Mouse (Mus musculus): ENCODE data around the gene Itgb6.

Gene Itgb6

GRCm38 (mm10) chr2:60672973-60673954, 49.2 kb downstream of the Itgb6 start:
- DNase-seq (ENCODE audit: low read depth): no peak

GRCm38 (mm10) chr2:60671215-60671614, 51.2 kb downstream of the Itgb6 start:
- DNase-seq (ENCODE audit: low read depth): no peak

- DNase-seq (ENCODE audit: low read depth): no peak
These were observed 59.4 kb downstream of the Itgb6 start for GRCm38 (mm10) chr2:60663071-60663470.

- DNase-seq (ENCODE audit: low read depth): no peak
These were observed 62.5 kb downstream of the Itgb6 start for GRCm38 (mm10) chr2:60659993-60660392.

GRCm38 (mm10) chr2:60658992-60659391, 63.5 kb downstream of the Itgb6 start:
- no peak for DNase-seq (ENCODE audit: low read depth)

- DNase-seq (ENCODE audit: low read depth): no peak
These were observed 67.6 kb downstream of the Itgb6 start for GRCm38 (mm10) chr2:60654828-60655227.

GRCm38 (mm10) chr2:60650155-60650554, 72.3 kb downstream of the Itgb6 start:
- DNase-seq (ENCODE audit: low read depth): no peak

GRCm38 (mm10) chr2:60647650-60648049, 74.8 kb downstream of the Itgb6 start:
- no peak for DNase-seq (ENCODE audit: low read depth)

GRCm38 (mm10) chr2:60646583-60646982, 75.9 kb downstream of the Itgb6 start:
- no peak for DNase-seq (ENCODE audit: low read depth)

- no peak for DNase-seq (ENCODE audit: low read depth)
These were observed 79.0 kb downstream of the Itgb6 start for GRCm38 (mm10) chr2:60643406-60643805.

GRCm38 (mm10) chr2:60642606-60643005, 79.8 kb downstream of the Itgb6 start:
- DNase-seq (ENCODE audit: low read depth): no peak

GRCm38 (mm10) chr2:60640342-60640672, 82.1 kb downstream of the Itgb6 start:
- DNase-seq (ENCODE audit: low read depth): no peak

- DNase-seq (ENCODE audit: low read depth): no peak
These were observed 82.7 kb downstream of the Itgb6 start for GRCm38 (mm10) chr2:60639617-60640341.

GRCm38 (mm10) chr2:60636910-60637761, 85.3 kb downstream of the Itgb6 start:
- DNase-seq (ENCODE audit: low read depth): no peak

- no peak for DNase-seq (ENCODE audit: low read depth)
These were observed 86.0 kb downstream of the Itgb6 start for GRCm38 (mm10) chr2:60636481-60636880.

- DNase-seq (ENCODE audit: low read depth): no peak
These were observed 86.4 kb downstream of the Itgb6 start for GRCm38 (mm10) chr2:60636038-60636437.

- no peak for DNase-seq (ENCODE audit: low read depth)
These were observed 89.7 kb downstream of the Itgb6 start for GRCm38 (mm10) chr2:60632791-60633190.

- DNase-seq (ENCODE audit: low read depth): no peak
These were observed 92.1 kb downstream of the Itgb6 start for GRCm38 (mm10) chr2:60630304-60630703.

GRCm38 (mm10) chr2:60627952-60628351, 94.5 kb downstream of the Itgb6 start:
- DNase-seq (ENCODE audit: low read depth): no peak

GRCm38 (mm10) chr2:60627515-60627914, 94.9 kb downstream of the Itgb6 start:
- DNase-seq (ENCODE audit: low read depth): no peak

GRCm38 (mm10) chr2:60625766-60626165, 96.7 kb downstream of the Itgb6 start:
- no peak for DNase-seq (ENCODE audit: low read depth)

GRCm38 (mm10) chr2:60622161-60622560, 100.3 kb downstream of the Itgb6 start:
- DNase-seq (ENCODE audit: low read depth): no peak
